Mouse (Mus musculus): ENCODE measurements around the gene St13.

The St13 gene

GRCm38 (mm10) chr15:81364271-81364670, 35.6 kb downstream of the St13 start:
- no peak for DNase-seq

- DNase-seq, result no peak
Observed at GRCm38 (mm10) chr15:81362501-81362900, 37.4 kb downstream of the St13 start.

- no peak for DNase-seq
Observed at GRCm38 (mm10) chr15:81361417-81362015, 38.4 kb downstream of the St13 start.

- no peak for DNase-seq
Observed at GRCm38 (mm10) chr15:81361022-81361404, 38.9 kb downstream of the St13 start.

GRCm38 (mm10) chr15:81360345-81361021, 39.4 kb downstream of the St13 start, which contains the start of gene Slc25a17:
Slc25a17 (minus strand) TSS chr15:81360812.
- DNase-seq, result peak; percentile 98

GRCm38 (mm10) chr15:81359421-81359820, 40.5 kb downstream of the St13 start:
- no peak for DNase-seq

- DNase-seq, result no peak
Observed at GRCm38 (mm10) chr15:81358943-81359342, 40.9 kb downstream of the St13 start.

- no peak for DNase-seq
Observed at GRCm38 (mm10) chr15:81356946-81357345, 42.9 kb downstream of the St13 start.

GRCm38 (mm10) chr15:81355146-81355761, 44.6 kb downstream of the St13 start:
- DNase-seq, result peak; percentile 72

GRCm38 (mm10) chr15:81352638-81353037, 47.2 kb downstream of the St13 start:
- peak; percentile 9 for DNase-seq

- no peak for DNase-seq
Observed at GRCm38 (mm10) chr15:81350401-81350800, 49.5 kb downstream of the St13 start.

GRCm38 (mm10) chr15:81348366-81348765, 51.5 kb downstream of the St13 start:
- no peak for DNase-seq

GRCm38 (mm10) chr15:81347466-81347865, 52.4 kb downstream of the St13 start:
- DNase-seq, result no peak

GRCm38 (mm10) chr15:81341426-81341825, 58.5 kb downstream of the St13 start:
- DNase-seq, result no peak

GRCm38 (mm10) chr15:81339158-81339557, 60.7 kb downstream of the St13 start:
- no peak for DNase-seq

- no peak for DNase-seq
Observed at GRCm38 (mm10) chr15:81336466-81336865, 63.4 kb downstream of the St13 start.

- no peak for DNase-seq
Observed at GRCm38 (mm10) chr15:81332517-81332916, 67.4 kb downstream of the St13 start.

GRCm38 (mm10) chr15:81330816-81331433, 69.0 kb downstream of the St13 start:
- DNase-seq, result no peak

GRCm38 (mm10) chr15:81329721-81330369, 70.0 kb downstream of the St13 start:
- DNase-seq, result no peak

- DNase-seq, result no peak
Observed at GRCm38 (mm10) chr15:81327501-81327900, 72.4 kb downstream of the St13 start.

- DNase-seq, result no peak
Observed at GRCm38 (mm10) chr15:81324979-81325378, 74.9 kb downstream of the St13 start.

GRCm38 (mm10) chr15:81320137-81320536, 79.7 kb downstream of the St13 start:
- no peak for DNase-seq

- no peak for DNase-seq
Observed at GRCm38 (mm10) chr15:81319462-81319861, 80.4 kb downstream of the St13 start.

Measured in retina, postnatal 1 day (tissue).